Mouse (Mus musculus): ENCODE results near the gene Taf4. TPM values are rescaled to one million over a fixed set of nuclear protein-coding genes. Genes with fewer than 3 reads are reported as not detected.

The Taf4 gene
- total and polyA plus RNA-seq, 2 experiments from 2014 or later, result 2.5 to 12.1 TPM

- H3K9ac ChIP-seq (replicated peaks; ENCODE audit: low read length), result no peak overlapping the region
Measured at GRCm38 (mm10) chr2:180020091-180020661, 43.7 kb upstream of the Taf4 start.

GRCm38 (mm10) chr2:180018573-180018972 lies 42.1 kb upstream of the Taf4 start:
- H3K27ac ChIP-seq, result no peak overlapping the region
- H3K4me2 ChIP-seq (ENCODE audit: low read depth, low read length), result no peak overlapping the region
- H3K9ac ChIP-seq (replicated peaks; ENCODE audit: low read length), result no peak overlapping the region
- H3K9me3 ChIP-seq (ENCODE audit: low read length), result no peaks in the 10 kb centered on the region
- no peaks in the 10 kb centered on the region for H3K27me3 ChIP-seq (ENCODE audit: insufficient read depth, low read length)
- no peaks in the 10 kb centered on the region for H3K36me3 ChIP-seq (ENCODE audit: insufficient read depth, low read length)
- 82% methylated on average over 9 of the region's 9 CpGs for WGBS
- ATAC-seq (no peak), DNase-seq (ENCODE audit: low spot score) (no peak)
- no peaks in the 10 kb centered on the region; the same call in 1 of the 2 replicates for H3K4me1 ChIP-seq (ENCODE audit: insufficient read depth, low read length)
- TF ChIP-seq CTCF (IDR thresholded peaks at IDR 0.05; ENCODE audit: low read depth), result no peak
- H3K4me3 ChIP-seq (ENCODE audit: low read length), result no peak overlapping the region

More at GRCm38 (mm10) chr2:180020091-180020661, 43.7 kb upstream of the Taf4 start:
- ATAC-seq (no peak), DNase-seq (ENCODE audit: low spot score) (no peak)
- 65% methylated on average over 7 of the region's 7 CpGs for whole genome bisulfite sequencing
- H3K27ac ChIP-seq, result no peak overlapping the region
- TF ChIP-seq CTCF (IDR thresholded peaks at IDR 0.05; ENCODE audit: low read depth), result no peak
- H3K4me1 ChIP-seq (ENCODE audit: insufficient read depth, low read length), result no peaks in the 10 kb centered on the region; the same call in 1 of the 2 replicates
- no peaks in the 10 kb centered on the region for H3K36me3 ChIP-seq (ENCODE audit: insufficient read depth, low read length)
- H3K9me3 ChIP-seq (ENCODE audit: low read length), result no peaks in the 10 kb centered on the region
- no peaks in the 10 kb centered on the region for H3K27me3 ChIP-seq (ENCODE audit: insufficient read depth, low read length)
- no peak overlapping the region for H3K4me2 ChIP-seq (ENCODE audit: low read depth, low read length)
- H3K4me3 ChIP-seq (ENCODE audit: low read length), result no peak overlapping the region

- no peak overlapping the region for H3K4me2 ChIP-seq (ENCODE audit: low read depth, low read length)
- H3K36me3 ChIP-seq (ENCODE audit: insufficient read depth, low read length), result no peaks in the 10 kb centered on the region
- no peak overlapping the region for H3K27ac ChIP-seq
- no peak overlapping the region for H3K9ac ChIP-seq (replicated peaks; ENCODE audit: low read length)
- no peak for TF ChIP-seq CTCF (IDR thresholded peaks at IDR 0.05; ENCODE audit: low read depth)
- H3K27me3 ChIP-seq (ENCODE audit: insufficient read depth, low read length), result no peaks in the 10 kb centered on the region
- WGBS, result 60% methylated on average over 4 of the region's 4 CpGs
- H3K4me3 ChIP-seq (ENCODE audit: low read length), result no peak overlapping the region
- H3K9me3 ChIP-seq (ENCODE audit: low read length), result no peaks in the 10 kb centered on the region
- ATAC-seq, result no peak
- no peaks in the 10 kb centered on the region; the same call in 1 of the 2 replicates for H3K4me1 ChIP-seq (ENCODE audit: insufficient read depth, low read length)
- DNase-seq (ENCODE audit: low spot score), result no peak
Measured at GRCm38 (mm10) chr2:180017632-180018031, 41.2 kb upstream of the Taf4 start.

GRCm38 (mm10) chr2:180013686-180014085 lies 37.2 kb upstream of the Taf4 start:
- Histone ChIP-seq H3K4me2 (ENCODE audit: low read depth, low read length) (no peak overlapping the region), H3K9ac (replicated peaks; ENCODE audit: low read length) (no peak overlapping the region), H3K4me3 (ENCODE audit: low read length) (no peak overlapping the region), H3K27ac (no peak overlapping the region), H3K36me3 (ENCODE audit: insufficient read depth, low read length) (no peaks in the 10 kb centered on the region), H3K9me3 (ENCODE audit: low read length) (no peaks in the 10 kb centered on the region), H3K27me3 (ENCODE audit: insufficient read depth, low read length) (no peaks in the 10 kb centered on the region), H3K4me1 (ENCODE audit: insufficient read depth, low read length) (no peaks in the 10 kb centered on the region)
- WGBS, result 92% methylated on average over 7 of the region's 7 CpGs
- DNase-seq (ENCODE audit: low spot score), result no peak
- no peak for TF ChIP-seq CTCF (IDR thresholded peaks at IDR 0.05; ENCODE audit: low read depth)
- no peak for ATAC-seq

- Histone ChIP-seq H3K4me1 (ENCODE audit: insufficient read depth, low read length) (no peaks in the 10 kb centered on the region), H3K9me3 (ENCODE audit: low read length) (no peaks in the 10 kb centered on the region), H3K27me3 (ENCODE audit: insufficient read depth, low read length) (no peaks in the 10 kb centered on the region), H3K4me2 (ENCODE audit: low read depth, low read length) (no peak overlapping the region), H3K36me3 (ENCODE audit: insufficient read depth, low read length) (no peaks in the 10 kb centered on the region), H3K9ac (replicated peaks; ENCODE audit: low read length) (no peak overlapping the region), H3K27ac (no peak overlapping the region), H3K4me3 (ENCODE audit: low read length) (no peak overlapping the region)
- ATAC-seq (no peak), DNase-seq (ENCODE audit: low spot score) (no peak)
- no peak for TF ChIP-seq CTCF (IDR thresholded peaks at IDR 0.05; ENCODE audit: low read depth)
- whole genome bisulfite sequencing, result 86% methylated on average over 6 of the region's 6 CpGs
Measured at GRCm38 (mm10) chr2:180011370-180011769, 34.9 kb upstream of the Taf4 start.

GRCm38 (mm10) chr2:180010686-180011085 lies 34.2 kb upstream of the Taf4 start:
- Histone ChIP-seq H3K4me3 (ENCODE audit: low read length) (no peak overlapping the region), H3K27me3 (ENCODE audit: insufficient read depth, low read length) (no peaks in the 10 kb centered on the region), H3K4me2 (ENCODE audit: low read depth, low read length) (no peak overlapping the region), H3K36me3 (ENCODE audit: insufficient read depth, low read length) (no peaks in the 10 kb centered on the region), H3K9ac (replicated peaks; ENCODE audit: low read length) (no peak overlapping the region), H3K4me1 (ENCODE audit: insufficient read depth, low read length) (no peaks in the 10 kb centered on the region), H3K9me3 (ENCODE audit: low read length) (no peaks in the 10 kb centered on the region), H3K27ac (no peak overlapping the region)
- DNase-seq (ENCODE audit: low spot score) (no peak), ATAC-seq (no peak)
- no peak for TF ChIP-seq CTCF (IDR thresholded peaks at IDR 0.05; ENCODE audit: low read depth)
- WGBS, result 93% methylated on average over 7 of the region's 7 CpGs

- Histone ChIP-seq H3K27me3 (ENCODE audit: insufficient read depth, low read length) (no peaks in the 10 kb centered on the region), H3K9ac (replicated peaks; ENCODE audit: low read length) (no peak overlapping the region), H3K4me2 (ENCODE audit: low read depth, low read length) (no peak overlapping the region), H3K4me3 (ENCODE audit: low read length) (no peak overlapping the region), H3K36me3 (ENCODE audit: insufficient read depth, low read length) (no peaks in the 10 kb centered on the region), H3K27ac (no peak overlapping the region), H3K4me1 (ENCODE audit: insufficient read depth, low read length) (no peaks in the 10 kb centered on the region), H3K9me3 (ENCODE audit: low read length) (no peaks in the 10 kb centered on the region)
- no peak for TF ChIP-seq CTCF (IDR thresholded peaks at IDR 0.05; ENCODE audit: low read depth)
- WGBS, result 49% methylated on average over 9 of the region's 9 CpGs
- ATAC-seq (no peak), DNase-seq (ENCODE audit: low spot score) (no peak)
Measured at GRCm38 (mm10) chr2:180006352-180007017, 30.0 kb upstream of the Taf4 start.

Data from hindbrain, postnatal 0 days (tissue).